Mouse (Mus musculus): ENCODE data around the gene 5730409E04Rik.

- TF ChIP-seq POLR2A (IDR thresholded peaks at IDR 0.05; ENCODE audit: borderline replicate concordance, low read depth, low read length): no peak
- no peak for TF ChIP-seq CTCF (IDR thresholded peaks at IDR 0.05; ENCODE audit: low read depth, low read length)
Observed at GRCm38 (mm10) chr4:126639339-126639738, 29.7 kb downstream of the 5730409E04Rik start.

Measured in bone marrow macrophage, adult 2 months (primary cell).